Mouse (Mus musculus) adrenal gland, adult 8-10 months (tissue): ENCODE measurements around the gene Gm10577. TPM values are rescaled to one million over a fixed set of nuclear protein-coding genes. Genes with fewer than 3 reads are reported as not detected.

ENCODE experiments used
- DNase-seq: peaks from one replicate; pipeline ENCODE4 v3.0.0; 2022
- total RNA-seq, 4 experiments: library from RNA; stranded (reverse); gene quantifications; 2 replicates each; pipeline ENCODE4 v1.2.4; 2022

Gene Gm10577
- total RNA-seq = not detected

- no peak for DNase-seq
Observed at GRCm38 (mm10) chr4:101020596-101020995, at the start of gene Gm10577. Gene Gm10577 (minus strand): TSS chr4:101020696.

DNA sequence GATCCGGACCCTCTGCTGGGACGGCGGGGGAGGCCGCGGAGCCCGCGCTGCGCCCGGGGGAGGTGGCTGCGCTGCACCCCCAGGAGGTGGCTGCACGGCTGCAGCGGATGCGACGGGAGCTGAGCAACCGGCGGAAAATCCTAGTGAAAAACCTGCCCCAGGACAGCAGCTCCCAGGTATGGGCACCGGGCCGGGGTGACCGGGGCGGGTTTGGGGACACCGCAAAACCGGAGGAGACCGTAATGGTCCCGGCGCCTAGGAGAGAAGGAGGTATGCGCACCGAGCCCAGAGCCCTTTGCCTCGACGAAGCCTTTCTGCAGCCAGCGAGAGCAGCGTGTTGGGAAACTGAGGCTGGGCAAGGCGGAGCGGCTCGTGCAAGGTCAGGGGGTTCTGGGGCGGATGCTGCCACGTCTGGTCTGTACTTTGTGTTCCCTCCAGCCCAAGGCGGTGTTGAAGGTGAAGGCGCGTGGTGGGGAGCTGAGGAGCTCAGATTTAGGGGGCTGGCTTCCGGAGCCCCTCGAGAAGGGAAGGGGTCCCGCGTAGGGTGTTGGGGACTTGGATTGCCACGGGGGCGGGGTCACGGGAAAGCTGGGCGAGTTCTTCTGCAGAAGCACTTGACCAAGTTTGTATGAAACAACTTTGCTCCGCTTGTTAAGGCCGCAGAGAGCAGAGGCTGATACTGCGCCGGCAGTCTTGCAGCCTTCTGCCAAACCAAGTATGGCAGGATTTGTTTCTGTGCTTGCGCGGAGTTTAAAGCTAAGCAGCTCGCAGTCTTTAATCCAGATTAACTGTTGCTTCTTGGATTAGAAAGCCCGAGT, 48.9 kb upstream of the Gm10577 start:
- peak; percentile 11 for DNase-seq

DNA sequence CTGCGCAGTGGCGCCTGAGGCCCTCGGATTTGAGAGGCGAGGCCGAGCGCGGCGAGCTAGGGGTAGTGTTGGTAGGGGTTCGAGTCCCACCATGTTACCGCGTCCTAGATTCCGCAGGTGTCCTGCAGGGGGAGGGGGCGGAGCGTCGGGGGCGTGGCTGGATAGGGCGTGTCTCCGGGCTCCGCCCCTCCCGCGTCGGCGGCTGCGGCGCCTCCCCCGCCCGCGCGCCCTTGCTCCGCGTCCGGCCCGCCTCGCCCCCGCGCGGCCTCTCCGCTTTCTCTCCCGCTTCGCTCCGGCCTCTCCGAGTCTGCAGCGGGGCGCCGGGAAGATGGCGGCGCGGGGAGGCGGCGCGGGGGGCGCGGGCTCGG, 48.3 kb upstream of the Gm10577 start, which contains the start of gene Raver2:
Raver2 (plus strand) TSS at position 198 of the 368 bp plus-strand sequence.
- DNase-seq = peak; percentile 27

DNA sequence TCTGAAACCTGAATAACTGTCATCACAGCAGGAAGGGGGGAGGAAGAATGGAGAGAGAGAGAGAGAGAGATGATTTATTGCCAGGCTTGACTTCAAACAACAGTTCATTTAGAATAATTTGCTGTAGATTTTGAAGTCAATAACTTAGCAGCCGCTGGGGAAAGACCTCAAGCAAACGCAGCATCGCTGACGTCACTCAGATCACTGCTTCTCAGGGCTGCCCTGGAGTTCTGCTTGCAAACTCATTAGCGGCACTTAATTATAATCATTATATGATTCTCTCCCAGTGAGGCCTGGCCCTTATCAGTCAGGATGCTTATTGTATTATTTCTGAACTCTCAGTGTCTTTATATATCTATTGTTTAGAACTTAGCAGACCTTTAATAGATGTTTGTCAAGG, 45.9 kb upstream of the Gm10577 start:
- no peak for DNase-seq

DNA sequence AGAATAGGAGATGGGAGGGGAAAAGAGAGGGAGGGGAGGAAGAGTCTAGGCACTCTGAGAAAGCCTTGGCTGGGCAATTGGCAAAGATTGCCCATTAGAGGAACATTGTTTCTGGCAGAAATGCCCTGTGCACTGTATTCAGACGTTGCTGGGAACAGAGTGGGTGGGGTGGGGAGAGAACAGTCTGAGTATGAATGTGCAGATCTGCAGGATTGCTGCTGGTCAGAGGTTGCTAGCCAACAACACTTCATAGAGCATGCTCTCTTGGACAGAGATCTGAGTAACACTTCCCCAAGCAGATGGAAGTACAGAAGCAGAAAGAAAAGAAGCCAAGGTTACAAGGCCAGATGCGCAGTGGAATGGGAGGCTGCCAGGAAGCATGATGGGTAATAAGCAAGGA, 41.6 kb upstream of the Gm10577 start:
- no peak for DNase-seq

GRCm38 (mm10) chr4:101046576-101046975, 26.1 kb upstream of the Gm10577 start:
- DNase-seq = no peak

DNA sequence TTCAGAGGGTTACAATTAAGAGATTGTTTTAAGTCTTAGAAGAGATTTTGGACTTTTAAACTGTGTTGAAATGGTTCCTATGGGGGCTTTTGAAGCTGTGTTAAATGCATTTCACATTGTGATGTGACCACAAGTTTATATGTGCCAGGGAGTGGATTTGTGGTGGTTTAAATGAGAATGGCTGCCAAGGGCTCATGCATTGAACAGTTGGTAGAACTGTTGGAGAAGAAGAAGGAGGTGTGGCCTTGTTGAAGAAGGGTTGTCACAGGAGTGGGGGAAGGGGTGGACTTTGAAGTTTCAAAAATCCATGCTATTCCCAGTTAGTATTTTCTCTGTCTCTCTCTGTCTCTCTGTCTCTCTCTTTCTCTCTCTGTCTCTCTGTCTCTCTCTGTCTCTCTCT, 23.7 kb upstream of the Gm10577 start:
- no peak for DNase-seq

DNA sequence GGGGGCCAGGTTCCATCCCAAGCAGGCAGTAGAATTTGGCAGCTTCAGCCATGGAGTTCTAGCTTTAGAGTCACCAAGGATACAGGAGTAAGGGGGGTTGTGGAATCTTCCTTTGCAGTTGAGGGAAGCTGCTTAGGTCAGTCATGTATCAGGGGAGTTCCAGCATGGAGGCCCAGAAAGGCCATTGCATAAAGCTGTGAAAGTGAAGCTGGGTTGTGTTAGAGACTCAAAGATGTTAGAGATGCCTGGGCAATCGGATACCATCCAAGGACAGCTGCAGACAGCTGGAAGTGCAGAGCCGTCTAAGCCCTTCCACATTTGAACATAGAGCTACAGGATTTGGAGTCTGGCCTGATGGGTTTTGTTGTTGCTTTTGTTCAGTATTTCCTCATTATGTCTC, 23.2 kb upstream of the Gm10577 start:
- DNase-seq = no peak

DNA sequence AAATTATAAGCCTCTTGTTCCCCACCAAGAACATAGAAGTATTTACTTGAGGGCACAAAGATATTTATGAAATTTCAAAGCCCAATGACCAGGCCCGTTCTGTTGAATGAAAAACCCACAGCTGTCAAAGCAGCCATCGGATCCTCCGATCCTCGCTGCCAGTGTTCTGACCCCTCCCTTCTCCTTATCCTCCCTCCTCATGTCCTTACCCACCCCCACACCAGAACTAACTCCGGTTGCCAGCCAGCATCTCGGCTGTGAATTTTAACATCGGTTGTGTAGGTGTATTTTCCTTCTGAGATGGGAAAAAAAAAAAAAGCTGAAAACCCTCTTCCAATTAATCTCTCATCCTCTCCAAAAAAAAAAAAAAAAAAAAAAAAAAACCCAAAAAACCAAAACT, 16.7 kb upstream of the Gm10577 start:
- no peak for DNase-seq

- no peak for DNase-seq
Observed at GRCm38 (mm10) chr4:101035131-101035530, 14.6 kb upstream of the Gm10577 start.

- no peak for DNase-seq
Observed at GRCm38 (mm10) chr4:101033047-101033446, 12.6 kb upstream of the Gm10577 start.

GRCm38 (mm10) chr4:101027852-101028411, 7.4 kb upstream of the Gm10577 start:
- DNase-seq = no peak

GRCm38 (mm10) chr4:101026995-101027394, 6.5 kb upstream of the Gm10577 start:
- DNase-seq = no peak

- no peak for DNase-seq
Observed at GRCm38 (mm10) chr4:101026566-101026965, 6.1 kb upstream of the Gm10577 start.

DNA sequence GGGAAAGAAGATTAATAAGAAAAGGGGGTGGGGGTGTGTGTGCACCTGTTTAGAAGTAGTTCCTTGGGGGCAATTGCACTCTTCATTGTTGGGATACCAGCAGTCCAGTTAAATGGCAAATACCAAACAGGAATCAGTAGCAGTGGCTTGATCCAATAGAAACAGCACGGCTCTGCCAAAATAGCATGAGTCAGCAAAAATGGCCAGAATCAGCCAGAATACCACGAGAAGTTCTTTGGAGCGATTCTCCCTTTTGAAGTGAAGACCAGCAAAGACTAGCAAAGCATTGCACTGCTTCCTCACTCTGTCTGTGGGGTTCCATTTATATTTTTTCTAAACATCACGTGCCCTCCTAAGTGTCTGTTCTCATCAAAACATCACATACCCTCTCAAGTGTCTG, 2.7 kb downstream of the Gm10577 start:
- no peak for DNase-seq

DNA sequence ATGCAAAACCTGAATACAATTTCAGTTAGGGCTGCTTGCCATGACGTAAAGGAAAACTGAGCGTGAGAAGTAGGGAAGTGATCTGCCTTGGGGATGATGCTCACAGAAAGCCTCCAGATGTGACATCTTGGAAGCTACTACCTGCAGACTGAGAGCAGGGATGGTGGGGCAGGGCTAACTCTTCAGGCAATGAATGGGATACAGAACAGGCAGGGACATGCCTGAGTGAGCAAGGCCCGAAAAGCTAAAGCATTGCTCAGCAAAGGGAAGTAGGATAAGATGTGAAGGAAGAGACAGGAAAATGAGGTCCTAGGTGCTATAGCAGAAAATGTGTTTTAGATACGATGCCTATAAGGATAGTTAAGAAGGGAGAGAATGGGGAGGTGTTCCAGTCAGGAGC, 11.4 kb downstream of the Gm10577 start:
- DNase-seq = no peak

DNA sequence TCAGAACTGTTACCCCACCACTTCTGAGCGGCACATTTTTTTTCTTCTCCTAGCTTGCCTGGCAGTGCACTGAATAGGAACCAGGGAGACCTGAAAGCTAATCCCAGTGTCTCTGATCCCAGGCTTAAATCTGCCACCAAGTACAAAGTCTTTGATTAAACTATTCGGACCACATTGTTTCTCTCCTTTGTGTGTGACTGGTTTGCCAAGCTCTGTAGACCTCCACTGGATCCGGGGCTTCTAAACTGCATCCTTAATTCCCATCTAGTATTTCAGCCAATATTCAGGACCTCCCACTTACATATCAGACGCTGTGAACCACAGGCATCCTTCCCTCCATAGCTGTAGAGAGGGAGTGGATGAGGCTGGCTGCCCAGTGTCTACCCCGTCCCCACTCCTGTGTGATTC, 12.1 kb downstream of the Gm10577 start:
- no peak for DNase-seq

- DNase-seq = no peak
Observed at GRCm38 (mm10) chr4:101002961-101003360, 17.5 kb downstream of the Gm10577 start.

DNA sequence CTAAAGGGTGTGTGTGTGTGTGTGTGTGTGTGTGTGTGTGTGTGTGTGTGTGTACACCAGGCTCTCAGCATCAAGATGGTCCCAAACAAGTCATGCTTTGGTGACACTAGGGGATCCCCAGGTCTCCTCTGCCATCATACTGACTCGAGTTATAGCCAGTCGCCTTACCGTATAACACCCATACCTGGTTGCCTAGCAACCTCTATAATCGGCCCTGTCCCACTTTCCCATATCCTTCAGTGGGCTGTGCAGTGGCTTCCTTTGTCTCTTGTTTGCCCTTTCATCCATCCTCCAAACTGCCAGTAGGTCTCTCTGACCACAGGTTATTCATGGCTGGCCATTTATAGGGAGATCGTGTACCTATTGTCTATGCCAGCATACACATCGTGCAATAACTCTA, 19.4 kb downstream of the Gm10577 start:
- no peak for DNase-seq

DNA sequence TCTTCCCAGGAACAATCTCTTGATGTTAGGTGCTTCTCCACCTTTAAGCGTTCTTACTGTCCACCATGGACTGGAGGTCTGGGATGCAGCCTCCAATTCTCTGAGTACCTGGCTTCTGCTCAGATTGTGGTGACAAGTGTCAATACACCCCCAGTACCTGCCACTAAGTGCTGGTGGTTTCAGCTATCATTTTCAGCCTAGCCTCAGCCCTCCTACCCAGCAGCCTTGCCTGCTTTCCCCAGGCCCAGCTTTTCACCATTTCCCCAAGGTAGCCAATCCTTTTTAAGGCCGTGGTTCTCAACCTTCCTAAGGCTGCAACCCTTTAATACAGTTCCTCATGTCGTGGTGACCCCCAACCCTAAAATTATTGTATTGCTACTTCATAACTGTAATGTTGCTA, 19.9 kb downstream of the Gm10577 start:
- no peak for DNase-seq

DNA sequence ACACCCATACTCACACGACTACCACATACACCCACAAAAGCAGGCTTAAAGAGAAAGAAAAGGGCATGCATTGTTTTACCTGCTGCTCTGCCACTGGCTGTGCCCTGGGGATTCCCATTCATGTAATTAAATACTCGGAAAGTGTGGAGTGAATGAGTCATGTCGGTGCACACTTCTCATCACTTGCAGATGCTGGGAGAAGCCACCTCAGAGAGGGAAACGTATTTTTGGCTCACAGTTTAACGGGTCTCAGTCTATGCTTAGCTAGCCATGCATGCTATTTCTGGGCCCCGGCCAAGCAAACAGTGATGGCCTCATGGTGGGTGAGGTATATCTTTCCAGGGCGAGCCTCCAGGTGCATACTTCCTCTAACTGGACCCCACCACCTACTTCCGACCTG, 21.6 kb downstream of the Gm10577 start:
- DNase-seq = no peak

DNA sequence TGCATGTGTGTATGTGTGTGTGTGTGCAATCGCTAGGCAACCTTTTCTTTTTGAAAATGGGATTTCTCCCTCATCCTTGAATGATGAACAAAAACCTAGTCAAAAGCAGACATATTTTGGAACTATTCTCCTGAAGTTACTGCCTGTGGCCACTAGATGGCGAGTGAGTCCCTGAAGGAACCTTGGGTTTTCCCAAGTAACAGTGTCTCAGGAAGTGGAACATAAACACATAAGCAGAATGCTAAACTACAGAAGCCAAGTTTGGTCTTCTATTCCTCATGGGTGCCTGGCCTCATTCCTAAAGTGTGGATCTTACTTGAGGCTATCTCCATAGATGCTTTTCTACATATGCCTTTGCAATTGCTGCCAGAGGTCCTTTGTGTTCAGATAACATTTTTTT, 22.4 kb downstream of the Gm10577 start:
- no peak for DNase-seq

DNA sequence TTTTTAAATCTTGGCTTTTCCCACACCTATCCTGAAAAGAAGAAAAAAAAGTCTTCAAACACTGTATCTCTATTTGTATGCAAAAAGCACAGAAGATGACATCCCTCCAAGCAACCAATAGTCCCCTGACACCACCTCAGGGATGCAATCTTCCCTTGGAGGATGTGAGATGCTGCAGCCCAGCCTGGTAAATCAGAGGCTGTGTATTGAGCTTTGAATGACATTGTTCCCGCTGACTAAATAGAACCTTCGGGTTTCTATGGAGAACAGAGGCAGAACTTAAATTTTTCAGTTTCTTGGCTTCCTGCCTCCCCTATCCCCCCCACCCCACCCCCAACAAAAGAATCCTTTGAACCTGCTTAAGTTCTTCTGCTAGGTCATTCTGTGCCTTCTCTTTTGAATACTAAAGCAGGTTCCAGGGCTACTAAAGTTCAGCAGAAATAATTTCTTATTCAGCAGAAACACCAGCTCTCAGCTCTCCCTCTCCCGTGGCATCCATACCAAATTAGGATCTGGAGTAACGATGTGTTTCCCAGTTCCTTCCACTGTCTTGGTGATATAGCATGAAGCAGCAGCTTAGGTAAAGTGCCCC, 24.3 kb downstream of the Gm10577 start:
- DNase-seq = no peak

DNA sequence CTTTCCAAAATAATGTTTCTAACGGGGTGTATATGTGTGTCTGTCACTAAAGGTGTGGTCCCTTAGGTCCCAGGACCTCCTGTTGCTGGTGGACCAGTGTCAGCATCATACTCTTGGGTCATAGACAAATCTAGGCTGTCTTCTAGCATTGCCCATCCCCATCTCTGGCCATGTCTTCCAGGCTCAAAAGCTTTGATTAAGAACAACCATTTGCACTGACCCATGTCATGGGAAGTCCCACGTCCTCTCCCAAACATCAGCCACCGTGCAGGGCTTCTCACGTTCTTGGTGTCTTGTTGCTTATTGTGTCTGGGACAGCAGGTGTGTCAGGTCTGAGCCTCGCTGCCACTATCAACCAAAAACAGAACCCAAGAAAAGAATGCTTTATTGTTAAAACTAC, 24.9 kb downstream of the Gm10577 start:
- DNase-seq = no peak
